Mouse (Mus musculus): ENCODE data around the gene Eif5a. TPM values are rescaled to one million over a fixed set of nuclear protein-coding genes. Genes with fewer than 3 reads are reported as not detected.

The Eif5a gene
- polyA plus RNA-seq, 1 experiment from 2014 or later = 1,317 TPM

DNA sequence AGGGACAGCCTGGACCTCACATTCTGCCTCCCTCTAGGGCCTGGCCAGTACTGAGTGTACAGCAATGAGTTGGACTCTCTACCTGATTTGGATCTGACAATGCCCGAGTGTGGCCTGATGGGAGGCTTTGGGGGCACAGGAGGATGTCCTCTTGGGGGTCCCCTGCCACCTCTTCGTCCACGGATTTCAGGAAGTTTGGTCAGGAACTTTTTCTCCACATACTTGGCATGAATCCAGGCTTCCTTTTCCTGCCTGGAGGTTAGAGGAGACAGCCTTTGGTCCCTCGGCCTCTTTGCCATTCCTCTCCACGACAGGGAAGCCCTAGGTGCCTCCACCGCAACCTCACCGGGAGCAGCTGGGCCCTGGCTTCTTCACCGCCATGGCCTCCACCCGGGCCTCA is 37.5 kb downstream of the Eif5a start:
- Histone ChIP-seq H3K4me2 (ENCODE audit: low read depth, low read length) (peak overlapping the region; percentile 12; the same call in 1 of the 2 replicates), H3K9ac (ENCODE audit: low read length) (no peak overlapping the region), H3K9me3 (replicated peaks; ENCODE audit: control insufficient read depth, low read length) (no peaks in the 10 kb centered on the region), H3K4me1 (ENCODE audit: control insufficient read depth, insufficient read depth, low read length) (peaks cover 18% of the 10 kb centered on the region), H3K4me3 (ENCODE audit: low read length) (no peak overlapping the region), H3K27me3 (ENCODE audit: control insufficient read depth, insufficient read depth, low read length) (no peaks in the 10 kb centered on the region), H3K36me3 (ENCODE audit: control insufficient read depth, insufficient read depth) (no peaks in the 10 kb centered on the region), H3K27ac (ENCODE audit: low read length) (peak overlapping the region; percentile 12; the same call in 1 of the 2 replicates)
- WGBS = 56% methylated on average over 9 of the region's 9 CpGs
- no peak for ATAC-seq (replicated peaks; ENCODE audit: extremely low read depth, insufficient read depth, low FRiP score)

DNA sequence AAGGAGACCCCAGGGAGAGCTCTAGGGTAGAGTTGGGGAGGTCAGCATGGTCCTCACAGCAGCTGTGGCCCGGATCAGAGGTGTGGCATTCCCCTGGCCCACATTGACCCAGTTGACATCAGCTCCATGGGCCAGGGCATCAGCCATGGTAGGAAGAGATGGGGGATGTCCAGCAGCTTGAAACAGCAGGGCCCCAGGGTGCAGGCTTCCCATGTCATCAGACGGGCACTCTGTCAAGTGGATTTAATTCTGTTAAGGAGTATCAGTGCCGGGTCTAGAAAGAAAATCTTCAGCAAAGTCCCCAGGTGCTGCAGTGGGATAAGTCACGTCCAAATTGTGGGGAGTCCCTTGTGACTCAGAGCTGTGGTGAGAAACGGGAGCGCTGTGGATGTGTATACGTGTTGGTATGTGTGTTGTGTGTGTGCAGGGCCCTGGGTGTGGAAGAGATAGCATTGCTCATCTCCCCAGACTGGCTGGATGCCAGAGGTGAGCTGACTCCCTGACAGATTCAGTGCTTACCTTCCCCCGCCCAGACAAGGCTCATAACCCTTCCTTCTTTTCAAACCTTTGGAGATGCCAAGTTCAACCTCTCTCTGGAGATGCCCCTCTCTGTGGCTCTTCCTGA is 38.1 kb downstream of the Eif5a start:
- no peaks in the 10 kb centered on the region for H3K27me3 ChIP-seq (ENCODE audit: control insufficient read depth, insufficient read depth, low read length)
- WGBS = 74% methylated on average over 8 of the region's 8 CpGs
- H3K9me3 ChIP-seq (replicated peaks; ENCODE audit: control insufficient read depth, low read length) = no peaks in the 10 kb centered on the region
- H3K4me1 ChIP-seq (ENCODE audit: control insufficient read depth, insufficient read depth, low read length) = peaks cover 18% of the 10 kb centered on the region
- no peak overlapping the region for H3K4me3 ChIP-seq (ENCODE audit: low read length)
- H3K27ac ChIP-seq (ENCODE audit: low read length) = peak overlapping the region; percentile 12; the same call in 1 of the 2 replicates
- ATAC-seq (replicated peaks; ENCODE audit: extremely low read depth, insufficient read depth, low FRiP score) = no peak
- H3K9ac ChIP-seq (ENCODE audit: low read length) = no peak overlapping the region
- no peak overlapping the region for H3K4me2 ChIP-seq (ENCODE audit: low read depth, low read length)
- H3K36me3 ChIP-seq (ENCODE audit: control insufficient read depth, insufficient read depth) = no peaks in the 10 kb centered on the region

DNA sequence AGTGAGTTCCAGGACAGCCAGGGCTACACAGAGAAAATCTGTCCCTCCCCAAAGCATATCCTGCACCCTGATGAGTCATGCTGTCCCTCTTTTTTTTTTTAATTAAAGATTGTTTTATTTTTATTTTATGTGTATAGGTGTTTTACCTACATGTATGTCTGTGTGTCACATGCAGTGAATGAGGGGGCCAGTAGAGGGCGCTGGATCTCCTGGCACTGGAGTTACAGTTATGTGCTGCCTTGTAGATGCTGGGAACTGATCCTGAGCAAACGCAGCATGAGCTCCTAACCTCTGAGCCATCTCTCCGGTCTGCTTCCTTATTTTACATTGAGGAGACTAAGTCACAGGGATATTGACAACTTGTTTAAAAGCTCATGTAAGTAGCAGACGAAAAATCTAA is 38.7 kb downstream of the Eif5a start:
- no peak overlapping the region for H3K27ac ChIP-seq (ENCODE audit: low read length)
- no peak overlapping the region for H3K4me2 ChIP-seq (ENCODE audit: low read depth, low read length)
- H3K36me3 ChIP-seq (ENCODE audit: control insufficient read depth, insufficient read depth) = no peaks in the 10 kb centered on the region
- 62% methylated on average over 4 of the region's 4 CpGs for WGBS
- H3K4me3 ChIP-seq (ENCODE audit: low read length) = no peak overlapping the region
- H3K27me3 ChIP-seq (ENCODE audit: control insufficient read depth, insufficient read depth, low read length) = no peaks in the 10 kb centered on the region
- no peak for ATAC-seq (replicated peaks; ENCODE audit: extremely low read depth, insufficient read depth, low FRiP score)
- no peaks in the 10 kb centered on the region for H3K9me3 ChIP-seq (replicated peaks; ENCODE audit: control insufficient read depth, low read length)
- peaks cover 18% of the 10 kb centered on the region for H3K4me1 ChIP-seq (ENCODE audit: control insufficient read depth, insufficient read depth, low read length)
- H3K9ac ChIP-seq (ENCODE audit: low read length) = no peak overlapping the region

DNA sequence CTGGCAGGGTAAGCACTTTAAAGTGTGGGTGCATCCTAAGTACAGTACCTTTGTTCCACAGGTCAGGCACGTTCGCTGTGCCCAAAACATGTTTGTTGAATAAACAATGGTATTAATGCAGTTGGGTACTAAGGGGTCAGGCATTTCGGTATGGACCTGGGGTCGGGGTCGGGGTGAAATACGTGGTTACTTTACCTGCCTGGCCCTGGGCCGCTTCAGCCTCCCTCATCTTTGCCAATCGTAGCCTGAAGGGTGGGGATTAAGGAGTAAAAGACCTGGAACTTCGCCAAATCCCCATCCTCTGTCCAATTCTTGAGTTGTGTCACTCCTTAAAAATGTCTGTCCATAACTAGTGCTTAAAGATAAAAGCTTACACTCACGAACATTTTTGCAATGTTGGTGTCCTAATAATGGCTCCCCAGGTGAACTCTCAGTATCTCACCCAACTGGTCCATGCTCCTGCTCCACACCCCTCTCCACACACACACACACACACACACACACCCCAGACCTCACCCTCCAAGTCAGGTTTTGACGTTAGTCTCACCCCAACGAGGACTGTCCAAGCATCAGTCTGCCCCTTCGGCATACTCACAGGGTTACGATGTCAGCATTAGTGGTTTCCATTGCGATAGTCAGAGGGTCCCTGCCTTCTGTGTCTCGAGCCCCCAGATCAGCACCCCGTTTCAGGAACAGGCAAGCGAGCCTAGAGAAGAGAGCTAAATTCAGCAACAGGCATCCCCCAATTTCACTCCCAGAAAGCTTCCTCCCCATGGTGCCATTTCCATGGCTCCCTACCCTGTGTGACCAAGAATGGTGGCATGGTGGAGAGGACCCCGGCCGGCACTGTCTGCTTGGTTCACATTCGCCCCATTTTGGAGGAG is 39.7 kb downstream of the Eif5a start:
- Histone ChIP-seq H3K9ac (ENCODE audit: low read length) (peak overlapping the region; percentile 81), H3K36me3 (ENCODE audit: control insufficient read depth, insufficient read depth) (no peaks in the 10 kb centered on the region), H3K4me1 (ENCODE audit: control insufficient read depth, insufficient read depth, low read length) (peaks cover 22% of the 10 kb centered on the region), H3K27me3 (ENCODE audit: control insufficient read depth, insufficient read depth, low read length) (no peaks in the 10 kb centered on the region), H3K4me3 (ENCODE audit: low read length) (peak overlapping the region; percentile 69), H3K4me2 (ENCODE audit: low read depth, low read length) (peak overlapping the region; percentile 93), H3K27ac (ENCODE audit: low read length) (peak overlapping the region; percentile 94), H3K9me3 (replicated peaks; ENCODE audit: control insufficient read depth, low read length) (no peaks in the 10 kb centered on the region)
- no peak for ATAC-seq (replicated peaks; ENCODE audit: extremely low read depth, insufficient read depth, low FRiP score)
- 59% methylated on average over 21 of the region's 21 CpGs for WGBS

- H3K4me3 ChIP-seq (ENCODE audit: low read length) = peak within 1 kb of the TSS; percentile 69
- peak within 1 kb of the TSS; percentile 93 for H3K4me2 ChIP-seq (ENCODE audit: low read depth, low read length)
- H3K9me3 ChIP-seq (replicated peaks; ENCODE audit: control insufficient read depth, low read length) = no peaks in the 10 kb centered on the region
- no peaks in the 10 kb centered on the region for H3K36me3 ChIP-seq (ENCODE audit: control insufficient read depth, insufficient read depth)
- H3K27me3 ChIP-seq (ENCODE audit: control insufficient read depth, insufficient read depth, low read length) = no peaks in the 10 kb centered on the region
- peaks cover 23% of the 10 kb centered on the region for H3K4me1 ChIP-seq (ENCODE audit: control insufficient read depth, insufficient read depth, low read length)
- WGBS = 0% methylated on average over 42 of the region's 46 CpGs
- H3K9ac ChIP-seq (ENCODE audit: low read length) = peak within 1 kb of the TSS; percentile 81
- peak within 1 kb of the TSS; percentile 94 for H3K27ac ChIP-seq (ENCODE audit: low read length)
- ATAC-seq (replicated peaks; ENCODE audit: extremely low read depth, insufficient read depth, low FRiP score) = peak; percentile 87
These were observed 40.7 kb downstream of the Eif5a start, which contains the start of gene Kctd11 for GRCm38 (mm10) chr11:69880853-69881603. Gene Kctd11 (minus strand): TSS chr11:69881406.

DNA sequence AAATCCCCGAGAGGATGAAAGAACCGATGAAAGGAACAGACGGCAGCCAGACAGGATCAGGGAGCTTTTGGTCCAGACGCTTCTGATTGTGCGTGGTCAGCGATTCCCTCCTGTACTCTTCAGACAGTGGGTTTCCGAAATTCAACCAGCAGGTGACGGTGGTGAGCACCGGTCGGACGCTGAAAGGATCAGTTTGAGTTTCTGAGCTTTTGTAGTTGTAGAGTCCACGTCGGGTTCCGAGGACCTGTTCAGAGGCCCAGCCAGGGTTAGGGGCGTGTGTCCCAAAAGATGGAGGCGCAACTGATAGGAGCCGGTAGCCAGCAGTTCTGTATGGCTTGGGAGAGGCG is 41.3 kb downstream of the Eif5a start:
- H3K4me2 ChIP-seq (ENCODE audit: low read depth, low read length) = peak overlapping the region; percentile 93
- H3K9me3 ChIP-seq (replicated peaks; ENCODE audit: control insufficient read depth, low read length) = no peaks in the 10 kb centered on the region
- H3K4me3 ChIP-seq (ENCODE audit: low read length) = peak overlapping the region; percentile 69
- H3K36me3 ChIP-seq (ENCODE audit: control insufficient read depth, insufficient read depth) = no peaks in the 10 kb centered on the region
- peak overlapping the region; percentile 94 for H3K27ac ChIP-seq (ENCODE audit: low read length)
- H3K9ac ChIP-seq (ENCODE audit: low read length) = peak overlapping the region; percentile 81
- H3K27me3 ChIP-seq (ENCODE audit: control insufficient read depth, insufficient read depth, low read length) = no peaks in the 10 kb centered on the region
- peaks cover 23% of the 10 kb centered on the region for H3K4me1 ChIP-seq (ENCODE audit: control insufficient read depth, insufficient read depth, low read length)
- peak; percentile 52 for ATAC-seq (replicated peaks; ENCODE audit: extremely low read depth, insufficient read depth, low FRiP score)
- WGBS = 0% methylated on average over 18 of the region's 18 CpGs

GRCm38 (mm10) chr11:69879711-69880110 is 42.0 kb downstream of the Eif5a start:
- no peaks in the 10 kb centered on the region for H3K27me3 ChIP-seq (ENCODE audit: control insufficient read depth, insufficient read depth, low read length)
- H3K4me1 ChIP-seq (ENCODE audit: control insufficient read depth, insufficient read depth, low read length) = peaks cover 23% of the 10 kb centered on the region
- peak overlapping the region; percentile 81 for H3K9ac ChIP-seq (ENCODE audit: low read length)
- no peak for ATAC-seq (replicated peaks; ENCODE audit: extremely low read depth, insufficient read depth, low FRiP score)
- peak overlapping the region; percentile 69 for H3K4me3 ChIP-seq (ENCODE audit: low read length)
- no peak overlapping the region for H3K27ac ChIP-seq (ENCODE audit: low read length)
- H3K36me3 ChIP-seq (ENCODE audit: control insufficient read depth, insufficient read depth) = no peaks in the 10 kb centered on the region
- H3K9me3 ChIP-seq (replicated peaks; ENCODE audit: control insufficient read depth, low read length) = no peaks in the 10 kb centered on the region
- peak overlapping the region; percentile 93 for H3K4me2 ChIP-seq (ENCODE audit: low read depth, low read length)
- 53% methylated on average over 15 of the region's 15 CpGs for WGBS

DNA sequence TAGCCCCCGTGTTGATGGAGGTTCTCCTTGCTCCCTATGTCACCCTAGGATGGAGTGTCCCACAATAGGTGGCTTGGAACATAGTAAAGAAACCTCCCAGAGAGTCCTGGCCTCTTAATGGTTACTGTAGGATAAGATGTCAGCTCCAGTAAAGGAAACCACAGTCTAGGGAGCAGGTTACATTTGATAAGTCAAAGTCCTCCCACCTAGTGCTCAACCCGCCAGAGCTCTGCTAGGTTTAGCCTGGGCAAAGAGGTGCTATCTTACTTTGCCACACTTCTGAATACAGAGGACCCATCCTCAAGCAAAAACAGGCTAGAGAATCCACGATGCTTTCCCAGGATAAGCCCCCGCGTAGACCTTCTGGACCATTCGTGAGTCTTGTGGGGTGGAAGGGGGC is 42.8 kb downstream of the Eif5a start:
- no peak for ATAC-seq (replicated peaks; ENCODE audit: extremely low read depth, insufficient read depth, low FRiP score)
- H3K9ac ChIP-seq (ENCODE audit: low read length) = no peak overlapping the region; the same call in 1 of the 2 replicates
- H3K4me3 ChIP-seq (ENCODE audit: low read length) = no peak overlapping the region; the same call in 1 of the 2 replicates
- H3K4me1 ChIP-seq (ENCODE audit: control insufficient read depth, insufficient read depth, low read length) = peaks cover 20% of the 10 kb centered on the region
- H3K27me3 ChIP-seq (ENCODE audit: control insufficient read depth, insufficient read depth, low read length) = no peaks in the 10 kb centered on the region
- no peak overlapping the region for H3K27ac ChIP-seq (ENCODE audit: low read length)
- H3K9me3 ChIP-seq (replicated peaks; ENCODE audit: control insufficient read depth, low read length) = no peaks in the 10 kb centered on the region
- 85% methylated on average over 6 of the region's 6 CpGs for WGBS
- H3K36me3 ChIP-seq (ENCODE audit: control insufficient read depth, insufficient read depth) = no peaks in the 10 kb centered on the region
- H3K4me2 ChIP-seq (ENCODE audit: low read depth, low read length) = peak overlapping the region; percentile 93
